Mouse (Mus musculus) forebrain, embryonic 10.5 days (tissue): ENCODE measurements around the gene Cdkl4. TPM values are rescaled to one million over a fixed set of nuclear protein-coding genes. Genes with fewer than 3 reads are reported as not detected.

Source experiments
- DNase-seq: peaks from one replicate; pipeline ENCODE4 v3.0.0-alpha.2; 2017; ENCODE audit warnings: low spot score; ENCODE audit errors: extremely low spot score
- H3K27ac ChIP-seq: fragments of 300-500 bp; sonication (generic); 2 replicates; pipeline ENCODE4 v1.5.1; 2016; ENCODE audit warnings: mild to moderate bottlenecking
- H3K27me3 ChIP-seq: fragments of 300-500 bp; sonication (generic); 2 replicates; pipeline ENCODE4 v1.6.1; 2016; ENCODE audit warnings: mild to moderate bottlenecking; ENCODE audit not compliant: poor library complexity, severe bottlenecking
- H3K36me3 ChIP-seq: fragments of 300-500 bp; sonication (generic); replicated peaks from 2 replicates; pipeline ENCODE4 v1.6.1; 2016; ENCODE audit warnings: mild to moderate bottlenecking, moderate library complexity
- H3K4me1 ChIP-seq: fragments of 300-500 bp; sonication (generic); 2 replicates; pipeline ENCODE4 v1.6.1; 2016
- H3K4me3 ChIP-seq: fragments of 300-500 bp; sonication (generic); 2 replicates; pipeline ENCODE4 v1.5.1; 2016; ENCODE audit warnings: mild to moderate bottlenecking, moderate library complexity
- H3K9me3 ChIP-seq: fragments of 300-500 bp; sonication (generic); 2 replicates; pipeline ENCODE4 v1.6.1; 2016; ENCODE audit warnings: mild to moderate bottlenecking, moderate library complexity
- WGBS: fragments of 180-500 bp; shearing (Covaris S2); methylation state at CpG from one replicate; pipeline ENCODE4 v1.1.7; 2016; 5-methylcytosine and 5-hydroxymethylcytosine counted together
- polyA plus RNA-seq: library from polyadenylated mRNA; unstranded; fragments of >200 nt; fragmentation: Nextera tagmentation; extraction: Ambion mirVana; gene quantifications from 2 replicates; pipeline ENCODE4 v1.2.1, GENCODE M21; 2016

Cdkl4 gene
- polyA plus RNA-seq = 0.71 and 1.2 TPM in 2 replicates

DNA sequence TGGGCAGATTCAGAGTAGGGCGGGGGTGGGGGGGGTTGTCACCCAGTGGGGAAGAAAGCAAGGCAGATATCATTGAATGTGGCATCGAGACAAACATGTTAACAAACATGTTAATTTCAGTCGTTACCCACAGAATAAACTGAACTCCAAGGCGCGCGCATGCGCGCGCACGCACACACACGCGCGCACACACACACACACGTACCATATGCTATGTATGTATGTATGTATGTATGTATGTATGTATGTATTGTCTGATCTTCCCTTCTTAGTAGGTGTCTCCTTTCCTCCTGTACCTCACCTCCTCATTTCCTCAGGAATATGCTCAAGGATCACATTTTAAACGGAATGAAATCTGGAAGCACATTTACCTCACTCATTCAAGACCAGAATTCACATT is at the start of gene Cdkl4:
Cdkl4 (minus strand) TSS at position 175 of the 400 bp plus-strand sequence.
- no peaks in the 10 kb centered on the region; the same call in 1 of the 2 replicates for H3K9me3 ChIP-seq
- H3K27ac ChIP-seq = peak within 1 kb of the TSS; percentile 74
- peaks cover 22% of the 10 kb centered on the region for H3K36me3 ChIP-seq
- WGBS = 77% methylated on average over 15 of the region's 15 CpGs
- H3K4me1 ChIP-seq = peaks cover 14% of the 10 kb centered on the region
- no peak for DNase-seq
- peak within 1 kb of the TSS; percentile 64 for H3K4me3 ChIP-seq
- H3K27me3 ChIP-seq = peaks cover 7% of the 10 kb centered on the region

DNA sequence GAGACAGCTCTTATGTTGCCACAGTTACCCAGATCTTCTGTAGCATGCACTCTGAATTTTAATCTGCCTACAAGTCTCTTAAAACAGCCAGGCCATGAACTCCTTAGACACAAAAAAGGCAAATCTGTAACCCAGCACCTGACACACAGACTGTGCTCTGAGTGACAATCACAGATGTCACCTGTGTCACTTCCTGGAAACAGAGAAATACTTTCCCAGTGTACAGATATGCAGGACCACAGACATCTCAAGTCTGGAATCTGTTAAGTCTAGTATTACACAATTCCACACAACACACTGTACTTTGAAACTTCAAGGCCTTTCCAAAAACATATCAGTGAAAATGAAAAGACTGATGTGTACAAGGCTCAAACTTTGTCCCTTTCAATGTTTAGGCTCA is 47.4 kb upstream of the Cdkl4 start:
- no peaks in the 10 kb centered on the region for H3K4me1 ChIP-seq
- no peak overlapping the region for H3K4me3 ChIP-seq
- no peak for DNase-seq
- no peaks in the 10 kb centered on the region for H3K27me3 ChIP-seq
- H3K36me3 ChIP-seq = peaks cover 14% of the 10 kb centered on the region; the same call in 1 of the 2 replicates
- no peak overlapping the region for H3K27ac ChIP-seq
- H3K9me3 ChIP-seq = no peaks in the 10 kb centered on the region

DNA sequence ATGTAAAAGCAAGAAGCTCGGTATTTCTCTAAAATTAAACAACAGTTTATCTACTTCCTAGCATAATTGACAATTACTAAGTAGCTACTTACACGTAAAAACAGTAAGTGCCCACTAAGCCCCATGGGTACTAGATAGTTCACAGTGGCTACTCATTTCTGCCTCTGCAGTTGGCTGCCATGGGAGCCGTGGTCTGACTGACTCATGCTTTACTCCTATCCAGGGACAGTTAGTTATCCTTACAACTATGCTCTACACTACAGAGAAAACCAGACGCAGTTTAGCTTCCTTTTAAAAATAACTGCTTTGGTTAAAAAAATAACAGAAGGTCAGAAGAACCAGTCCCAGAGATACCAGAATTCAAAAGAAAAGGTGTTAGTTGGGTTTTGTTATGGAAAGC is 44.1 kb upstream of the Cdkl4 start:
- no peak for DNase-seq
- peaks cover 16% of the 10 kb centered on the region for H3K36me3 ChIP-seq
- no peak overlapping the region for H3K4me3 ChIP-seq
- H3K4me1 ChIP-seq = no peaks in the 10 kb centered on the region
- 91% methylated on average over 4 of the region's 4 CpGs for WGBS
- no peak overlapping the region for H3K27ac ChIP-seq
- H3K27me3 ChIP-seq = no peaks in the 10 kb centered on the region
- no peaks in the 10 kb centered on the region for H3K9me3 ChIP-seq

DNA sequence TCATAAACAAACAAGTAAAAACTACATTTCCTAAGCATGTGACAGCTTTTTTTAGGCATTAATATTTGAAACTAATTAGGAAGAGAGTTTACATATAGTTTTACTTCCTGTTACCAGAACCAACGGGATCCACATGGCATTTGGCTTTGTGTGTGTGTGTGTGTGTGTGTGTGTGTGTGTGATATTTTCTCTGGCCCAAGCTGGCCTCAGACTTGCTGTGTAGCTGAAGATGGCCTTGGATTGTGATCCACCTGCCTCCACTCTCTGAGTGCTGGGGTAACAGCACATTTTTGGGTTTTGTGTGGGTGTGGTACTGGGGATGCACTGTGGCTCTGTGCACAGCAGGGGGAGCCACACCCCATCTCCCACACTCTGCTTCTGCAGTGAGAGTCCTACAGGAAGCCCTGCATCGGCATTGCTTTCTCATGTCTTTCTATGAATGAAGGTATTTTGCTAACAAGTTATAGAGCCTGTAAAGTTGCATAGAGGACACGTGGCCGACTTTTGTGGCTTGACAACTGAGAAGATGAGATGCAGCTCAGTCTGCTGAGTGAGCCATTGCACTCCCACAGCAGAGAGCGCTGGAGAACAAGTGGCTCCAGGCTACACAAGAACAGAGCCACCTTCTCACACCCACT is 43.3 kb upstream of the Cdkl4 start:
- H3K27ac ChIP-seq = no peak overlapping the region
- WGBS = 80% methylated on average over 5 of the region's 5 CpGs
- DNase-seq = peak; percentile 42
- no peak overlapping the region for H3K4me3 ChIP-seq
- H3K36me3 ChIP-seq = peaks cover 15% of the 10 kb centered on the region
- H3K27me3 ChIP-seq = no peaks in the 10 kb centered on the region
- no peaks in the 10 kb centered on the region for H3K9me3 ChIP-seq
- H3K4me1 ChIP-seq = no peaks in the 10 kb centered on the region

DNA sequence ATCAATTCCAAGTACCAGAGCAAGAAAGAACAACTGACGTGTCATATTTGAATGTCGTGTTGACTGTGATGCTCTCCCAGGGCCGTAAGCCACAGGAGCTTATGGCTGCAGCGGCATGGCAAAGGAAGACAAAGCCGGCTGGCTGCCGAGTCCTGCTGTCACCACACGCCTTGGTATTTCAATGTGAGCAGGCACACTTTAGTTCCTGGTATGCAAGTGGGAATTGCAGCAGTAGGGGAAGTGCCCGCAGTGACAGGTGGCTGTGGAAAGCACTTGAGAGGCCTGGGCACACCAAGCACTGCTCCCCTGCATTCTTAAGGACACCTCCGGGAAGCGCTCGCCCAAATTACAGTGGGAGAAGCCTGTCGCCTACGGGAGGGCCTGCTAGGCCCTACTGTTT is 41.9 kb upstream of the Cdkl4 start:
- no peak for DNase-seq
- 93% methylated on average over 13 of the region's 13 CpGs for WGBS
- Histone ChIP-seq H3K27me3 (no peaks in the 10 kb centered on the region), H3K27ac (no peak overlapping the region), H3K4me1 (no peaks in the 10 kb centered on the region), H3K36me3 (peaks cover 28% of the 10 kb centered on the region), H3K9me3 (no peaks in the 10 kb centered on the region), H3K4me3 (no peak overlapping the region)

DNA sequence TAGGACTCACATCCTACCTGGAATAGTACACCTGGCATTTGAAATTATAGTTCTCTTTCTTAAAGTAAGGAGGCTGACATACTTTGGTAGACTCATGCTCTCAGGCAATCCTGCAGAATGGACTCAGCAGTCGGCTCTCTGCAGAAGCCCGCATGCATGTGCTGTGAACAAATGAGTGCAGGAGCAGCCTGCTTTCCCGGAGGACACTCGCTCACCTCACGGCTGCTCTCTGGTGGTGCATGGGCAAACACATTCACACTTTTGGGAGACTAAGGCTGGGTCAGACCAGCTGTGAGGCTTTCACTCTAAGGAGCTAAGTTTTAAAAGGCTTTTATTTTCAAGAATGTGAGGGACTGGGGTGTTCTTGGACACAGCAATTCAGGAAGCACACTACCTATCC is 41.3 kb upstream of the Cdkl4 start:
- H3K36me3 ChIP-seq = peaks cover 33% of the 10 kb centered on the region
- WGBS = 85% methylated on average over 5 of the region's 5 CpGs

DNA sequence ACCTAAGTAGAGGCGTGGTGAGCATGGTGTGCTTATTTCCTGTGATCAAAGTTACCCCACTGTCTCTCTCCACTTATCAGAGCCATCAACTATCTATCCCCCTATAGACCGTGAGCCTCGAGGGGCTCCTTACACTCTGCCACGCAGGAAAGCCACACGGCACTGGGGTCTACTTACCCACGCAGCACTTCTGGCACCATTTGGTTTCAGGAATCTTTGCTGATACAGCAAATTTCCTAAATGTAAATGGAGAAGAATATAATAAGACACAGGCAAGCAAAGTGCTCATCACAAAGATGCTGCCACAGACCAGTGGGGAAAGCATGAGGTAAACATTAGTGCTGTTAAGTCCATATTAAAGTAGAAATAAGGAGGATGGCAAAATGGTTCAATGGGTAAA is 26.2 kb upstream of the Cdkl4 start:
- Histone ChIP-seq H3K9me3 (peaks cover 10% of the 10 kb centered on the region), H3K27ac (no peak overlapping the region), H3K36me3 (peaks cover 93% of the 10 kb centered on the region), H3K27me3 (no peaks in the 10 kb centered on the region), H3K4me1 (no peaks in the 10 kb centered on the region), H3K4me3 (no peak overlapping the region)
- WGBS = 92% methylated on average over 6 of the region's 6 CpGs
- no peak for DNase-seq

More for the DNA sequence above, 41.3 kb upstream of the Cdkl4 start:
- no peaks in the 10 kb centered on the region for H3K4me1 ChIP-seq
- no peaks in the 10 kb centered on the region for H3K27me3 ChIP-seq
- H3K27ac ChIP-seq = no peak overlapping the region
- H3K4me3 ChIP-seq = no peak overlapping the region
- no peaks in the 10 kb centered on the region for H3K9me3 ChIP-seq
- DNase-seq = no peak

DNA sequence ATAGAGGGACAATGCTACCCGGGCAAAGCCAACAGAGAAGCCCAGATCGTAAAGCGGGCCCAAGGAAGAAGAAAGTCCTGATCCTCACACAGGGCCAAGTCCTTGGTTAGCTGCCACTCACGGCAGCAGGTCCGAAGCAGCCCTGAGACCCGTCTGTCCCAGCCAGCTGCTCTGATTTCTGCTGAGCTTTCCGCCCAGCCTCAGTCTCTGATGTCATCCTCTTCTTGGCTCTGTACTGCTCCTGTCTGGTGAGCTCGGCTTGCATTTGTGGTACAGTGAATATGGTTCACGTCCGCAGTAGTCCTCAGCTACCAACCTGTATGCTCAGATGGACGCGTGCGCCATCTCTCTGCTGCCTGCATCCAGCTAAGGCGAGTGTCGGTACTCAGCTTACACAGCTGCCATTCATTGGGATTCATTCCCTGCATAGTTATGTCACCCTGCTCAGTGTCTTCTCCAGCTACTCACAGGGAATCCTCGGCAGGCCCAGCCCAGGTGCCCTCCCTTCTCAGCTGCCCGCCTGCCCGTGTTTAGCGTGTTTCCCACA is 25.5 kb upstream of the Cdkl4 start:
- H3K36me3 ChIP-seq = peaks cover 86% of the 10 kb centered on the region
- no peak for DNase-seq
- H3K9me3 ChIP-seq = peaks cover 5% of the 10 kb centered on the region; the same call in 1 of the 2 replicates
- no peaks in the 10 kb centered on the region for H3K27me3 ChIP-seq
- no peak overlapping the region for H3K27ac ChIP-seq
- H3K4me1 ChIP-seq = no peaks in the 10 kb centered on the region
- H3K4me3 ChIP-seq = no peak overlapping the region
- WGBS = 94% methylated on average over 19 of the region's 19 CpGs

DNA sequence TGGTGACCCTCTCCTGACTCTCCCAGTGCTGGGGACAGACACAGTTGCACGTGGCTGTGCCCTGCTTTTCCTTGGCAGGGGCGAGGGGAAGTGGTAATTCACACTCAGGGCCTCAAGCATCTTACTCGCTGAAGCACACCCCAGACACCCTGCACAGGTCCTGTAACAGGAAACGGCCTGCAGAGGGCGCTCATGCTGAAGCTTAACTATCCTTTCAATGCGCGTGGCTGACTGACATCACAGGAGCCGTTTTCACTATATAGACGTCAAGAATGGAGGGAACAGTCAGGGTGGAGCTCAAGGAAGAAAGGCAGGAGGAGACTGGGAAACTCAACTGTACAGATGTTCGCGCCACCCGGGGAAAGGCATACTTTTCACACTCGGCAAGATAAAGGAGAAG is 23.8 kb upstream of the Cdkl4 start:
- H3K9me3 ChIP-seq = peaks cover 5% of the 10 kb centered on the region; the same call in 1 of the 2 replicates
- H3K27ac ChIP-seq = no peak overlapping the region
- 59% methylated on average over 13 of the region's 13 CpGs for WGBS
- no peaks in the 10 kb centered on the region for H3K27me3 ChIP-seq
- no peak overlapping the region for H3K4me3 ChIP-seq
- no peaks in the 10 kb centered on the region for H3K4me1 ChIP-seq
- DNase-seq = peak; percentile 40
- peaks cover 86% of the 10 kb centered on the region for H3K36me3 ChIP-seq

DNA sequence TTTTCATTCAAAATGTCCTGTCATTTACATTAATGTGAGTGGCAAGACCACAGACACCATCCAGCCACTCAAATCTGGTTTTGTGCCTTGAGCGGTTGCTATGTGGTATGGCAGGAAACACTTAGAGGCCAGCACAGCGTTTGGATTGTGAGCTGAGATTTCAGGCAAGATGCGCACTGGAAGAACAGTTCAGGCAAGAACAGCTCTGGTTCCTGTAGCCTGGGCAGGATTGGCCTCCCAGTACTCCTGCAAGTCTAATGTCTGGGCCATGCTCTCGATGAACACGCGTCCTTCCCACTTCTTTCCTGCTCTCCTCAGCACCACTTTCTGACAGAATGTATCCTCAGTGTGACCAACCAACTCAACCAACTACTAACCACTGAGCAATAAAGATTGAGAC is 5.4 kb upstream of the Cdkl4 start:
- DNase-seq = no peak
- Histone ChIP-seq H3K4me1 (no peaks in the 10 kb centered on the region), H3K27ac (no peak overlapping the region), H3K4me3 (no peak overlapping the region), H3K27me3 (no peaks in the 10 kb centered on the region), H3K9me3 (no peaks in the 10 kb centered on the region), H3K36me3 (peaks cover 75% of the 10 kb centered on the region)
- whole genome bisulfite sequencing = 94% methylated on average over 6 of the region's 6 CpGs

DNA sequence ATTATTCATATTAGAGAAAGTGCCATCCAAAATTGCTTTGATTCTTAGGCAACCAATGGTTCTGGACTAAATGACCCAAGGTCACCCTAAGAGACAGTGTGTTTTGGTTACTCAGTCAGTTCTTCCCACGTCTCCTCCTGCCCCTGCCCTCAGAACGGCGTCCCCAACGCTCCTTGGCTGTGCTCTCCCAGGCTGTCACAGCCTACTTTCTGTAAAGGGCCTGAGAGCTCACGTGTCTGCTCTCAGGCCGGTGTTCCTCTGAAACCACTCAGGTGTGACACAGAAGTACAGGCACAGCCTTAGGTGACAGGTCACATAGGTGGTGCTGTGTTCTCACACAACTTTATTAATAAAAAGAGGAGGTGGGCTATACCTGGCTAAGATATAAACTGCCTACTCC is 2.3 kb upstream of the Cdkl4 start:
- Histone ChIP-seq H3K27me3 (peaks cover 7% of the 10 kb centered on the region), H3K27ac (no peak overlapping the region), H3K4me1 (peaks cover 14% of the 10 kb centered on the region), H3K4me3 (no peak overlapping the region), H3K9me3 (no peaks in the 10 kb centered on the region; the same call in 1 of the 2 replicates), H3K36me3 (peaks cover 45% of the 10 kb centered on the region)
- no peak for DNase-seq
- 82% methylated on average over 6 of the region's 6 CpGs for WGBS

DNA sequence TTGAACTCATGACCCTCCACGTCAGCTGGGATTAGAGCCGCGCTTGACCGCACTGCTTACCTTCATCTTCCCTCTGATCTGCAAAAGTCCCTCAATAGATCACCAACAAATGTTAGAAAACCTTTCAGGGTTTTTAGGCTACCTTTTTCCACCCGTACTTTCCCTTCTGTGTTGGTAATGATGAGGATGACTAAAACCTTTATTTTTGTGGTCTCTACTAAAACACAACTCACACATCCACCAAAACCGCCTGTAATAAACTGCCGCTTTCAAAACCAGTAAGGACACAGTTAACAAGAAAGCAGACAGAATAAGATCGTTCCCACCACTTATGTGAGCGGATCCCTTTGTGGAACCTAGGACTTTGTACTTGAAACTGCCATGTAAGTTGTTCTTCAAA is 1.5 kb upstream of the Cdkl4 start:
- Histone ChIP-seq H3K9me3 (no peaks in the 10 kb centered on the region; the same call in 1 of the 2 replicates), H3K4me3 (no peak overlapping the region), H3K4me1 (peaks cover 14% of the 10 kb centered on the region), H3K27ac (no peak overlapping the region), H3K27me3 (peaks cover 7% of the 10 kb centered on the region), H3K36me3 (peaks cover 37% of the 10 kb centered on the region)
- 90% methylated on average over 9 of the region's 9 CpGs for WGBS
- no peak for DNase-seq

DNA sequence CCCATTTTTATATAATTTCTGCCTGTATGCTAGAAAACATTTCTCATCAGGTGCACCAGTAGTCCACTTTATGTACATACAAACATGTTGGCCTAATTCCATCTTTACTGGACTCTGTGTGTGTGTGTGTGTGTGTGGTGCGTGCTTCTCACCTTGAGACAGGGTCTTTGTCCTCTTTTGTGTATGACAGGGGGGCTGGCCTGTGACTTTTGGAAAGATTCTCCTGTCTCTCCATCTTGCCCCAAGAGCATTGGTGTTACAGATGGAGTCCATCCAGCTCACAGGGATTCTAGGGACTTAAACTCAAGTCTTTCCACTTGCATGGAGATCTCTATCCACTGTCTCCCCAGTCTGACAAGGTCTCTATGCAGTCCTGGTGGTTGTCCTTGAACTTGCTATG is 428 bp upstream of the Cdkl4 start:
- 91% methylated on average over 1 of the region's 1 CpGs for WGBS
- Histone ChIP-seq H3K36me3 (peaks cover 26% of the 10 kb centered on the region), H3K9me3 (no peaks in the 10 kb centered on the region; the same call in 1 of the 2 replicates), H3K4me1 (peaks cover 14% of the 10 kb centered on the region), H3K27me3 (peaks cover 7% of the 10 kb centered on the region), H3K4me3 (no peak overlapping the region), H3K27ac (no peak overlapping the region)
- DNase-seq = no peak
